Mouse (Mus musculus) ES-CJ7 (cell line): ENCODE data around the gene Rbks.
"Not testable (repeated sequence)": the region's sequence is repeated elsewhere in the genome, so short reads cannot be mapped to it uniquely, and the experiment has no call there.

Experiments used
- DNase-seq: peaks from one replicate; pipeline ENCODE4 v3.0.0; 2011; ENCODE audit warnings: low read depth, low spot score

Rbks gene

GRCm38 (mm10) chr5:31678000-31678399 is 19.4 kb downstream of the Rbks start:
- DNase-seq, result no peak

DNA sequence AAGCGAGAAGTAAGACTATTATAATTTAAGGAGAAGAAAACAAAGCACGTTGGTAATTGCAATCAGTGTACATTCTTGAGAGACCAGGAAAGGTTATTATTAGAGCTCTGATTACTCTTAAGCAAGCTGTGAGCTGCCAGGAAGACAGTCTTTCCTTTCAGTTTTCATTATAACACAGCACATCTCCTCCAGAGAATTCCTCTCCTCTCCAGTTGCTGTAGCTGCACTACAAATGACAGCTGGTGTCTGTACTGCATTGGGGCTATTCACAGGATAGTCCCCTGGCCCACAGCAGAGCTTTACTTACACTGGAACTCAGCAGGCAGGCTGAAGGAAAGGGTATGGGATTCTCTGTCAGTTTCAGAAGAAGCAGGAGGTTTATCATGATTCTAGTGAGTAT is 24.0 kb downstream of the Rbks start:
- no peak for DNase-seq

GRCm38 (mm10) chr5:31671137-31671536 is 26.3 kb downstream of the Rbks start:
- DNase-seq, result no peak

DNA sequence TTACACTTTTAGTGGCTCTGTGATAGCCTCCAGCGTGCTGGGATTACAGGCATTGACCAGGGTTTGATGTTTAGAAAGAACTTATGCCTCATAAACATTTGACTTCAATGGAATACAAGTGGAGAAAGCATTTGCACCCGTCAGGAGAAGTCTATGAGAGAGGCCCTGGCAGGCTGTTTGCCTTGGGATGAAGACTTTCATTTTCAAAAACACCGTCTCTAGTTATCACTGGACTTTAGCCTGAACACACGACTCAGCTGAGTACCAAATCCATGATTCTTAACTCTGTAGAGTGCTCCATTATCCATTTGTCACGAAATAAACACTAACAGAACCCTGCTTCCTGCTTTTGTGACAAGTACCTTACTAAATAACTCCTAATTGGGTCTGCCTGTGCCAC is 27.4 kb downstream of the Rbks start:
- DNase-seq, result no peak

GRCm38 (mm10) chr5:31668325-31668968 is 29.0 kb downstream of the Rbks start:
- DNase-seq, result no peak

GRCm38 (mm10) chr5:31666176-31666575 is 31.3 kb downstream of the Rbks start:
- no peak for DNase-seq

- no peak for DNase-seq
Observed at GRCm38 (mm10) chr5:31655688-31656190, 41.7 kb downstream of the Rbks start.

DNA sequence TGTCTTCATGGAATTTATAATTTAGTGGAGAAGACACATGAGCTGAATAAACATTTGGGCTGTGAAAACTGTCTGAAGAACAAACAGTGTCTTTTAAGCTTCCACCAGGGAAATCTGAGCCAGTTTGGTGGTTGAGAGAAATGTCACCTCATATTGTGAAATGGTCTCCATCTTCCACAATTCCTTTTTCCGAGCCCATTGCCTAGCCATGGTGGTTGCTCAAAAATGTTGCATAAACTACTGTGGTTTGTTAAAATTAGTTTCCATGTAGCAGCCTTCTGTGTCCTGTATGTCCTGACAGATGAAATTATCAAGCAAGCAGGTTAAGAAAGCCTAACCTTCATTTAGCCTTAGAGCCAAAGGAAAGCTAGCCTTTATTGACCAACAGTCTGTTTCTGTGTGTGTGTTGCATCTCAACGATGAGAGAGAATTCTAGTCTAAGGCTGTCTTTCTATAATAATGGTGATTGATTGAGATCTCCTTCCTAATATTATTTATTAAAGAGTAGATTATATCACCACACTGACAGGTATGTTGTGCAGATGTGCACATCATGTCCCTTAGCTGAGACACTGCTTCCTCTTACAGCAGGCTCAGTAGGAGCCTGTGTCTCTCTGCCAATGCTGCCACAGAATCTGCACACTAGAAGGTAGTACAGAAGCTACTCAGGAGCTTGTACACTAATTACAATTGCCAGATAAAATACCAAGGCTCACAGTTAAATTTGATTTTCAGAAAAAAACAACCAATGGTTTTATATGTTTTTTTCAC is 46.7 kb downstream of the Rbks start:
- no peak for DNase-seq

GRCm38 (mm10) chr5:31647327-31647726 is 50.1 kb downstream of the Rbks start:
- DNase-seq, result no peak

DNA sequence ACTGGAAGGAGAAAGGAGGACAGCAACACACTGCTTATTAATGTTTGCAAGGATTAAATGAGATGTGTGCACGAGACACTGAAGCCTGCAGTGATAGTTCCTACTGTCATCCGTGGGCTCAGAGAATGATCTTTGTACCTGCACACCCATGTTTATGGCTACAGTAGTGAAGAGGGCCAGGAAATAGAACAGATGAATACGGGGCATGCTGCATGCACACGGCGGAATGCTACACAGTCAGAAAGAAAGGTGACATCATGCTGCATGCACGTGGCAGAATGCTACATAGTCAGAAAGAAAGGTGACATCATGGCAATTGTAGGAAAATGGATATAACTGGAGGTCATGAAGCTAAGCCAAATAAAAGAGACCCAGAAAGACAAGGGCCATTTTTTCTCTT is 50.9 kb downstream of the Rbks start:
- no peak for DNase-seq

- no peak for DNase-seq
Observed at GRCm38 (mm10) chr5:31645798-31646197, 51.6 kb downstream of the Rbks start.

DNA sequence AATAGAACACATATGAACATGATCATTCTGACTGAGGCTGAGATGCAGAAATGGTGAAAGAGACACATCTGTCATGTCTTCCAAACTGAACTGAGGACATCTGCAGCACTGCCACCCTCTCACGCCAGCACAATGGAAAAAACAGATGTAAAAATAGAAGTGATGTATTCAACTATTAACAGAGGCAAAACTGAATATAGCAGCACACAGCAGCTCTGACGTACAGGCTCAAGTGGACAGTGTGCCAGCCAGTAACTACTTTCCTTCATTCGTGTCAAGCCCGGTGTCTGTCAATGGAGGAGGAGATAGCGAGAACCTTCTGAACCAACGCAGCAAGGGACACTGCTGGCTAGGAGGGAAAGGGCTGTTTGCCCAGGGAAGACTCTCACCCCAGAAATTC is 52.6 kb downstream of the Rbks start:
- DNase-seq, result no peak

DNA sequence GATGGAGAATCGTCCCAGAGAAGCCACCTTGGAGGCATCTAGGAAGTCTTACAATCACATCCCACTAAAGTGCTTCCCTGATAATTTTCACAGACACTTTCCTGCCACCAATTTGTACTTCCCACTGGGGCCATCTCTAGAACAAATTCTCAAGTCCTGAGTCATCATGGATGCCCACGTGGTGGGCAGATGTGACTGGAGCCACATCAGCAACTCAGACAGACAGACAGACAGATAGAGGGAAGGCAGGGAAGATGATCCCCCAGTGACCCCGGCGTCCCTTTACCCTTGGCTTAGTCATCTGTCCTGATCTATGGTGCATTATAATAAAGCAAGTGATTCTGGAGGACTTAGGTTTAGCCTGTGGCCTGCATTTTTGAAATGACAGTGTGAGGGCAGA is 53.2 kb downstream of the Rbks start:
- no peak for DNase-seq

- DNase-seq, result no peak
Observed at GRCm38 (mm10) chr5:31642300-31642699, 55.1 kb downstream of the Rbks start.

DNA sequence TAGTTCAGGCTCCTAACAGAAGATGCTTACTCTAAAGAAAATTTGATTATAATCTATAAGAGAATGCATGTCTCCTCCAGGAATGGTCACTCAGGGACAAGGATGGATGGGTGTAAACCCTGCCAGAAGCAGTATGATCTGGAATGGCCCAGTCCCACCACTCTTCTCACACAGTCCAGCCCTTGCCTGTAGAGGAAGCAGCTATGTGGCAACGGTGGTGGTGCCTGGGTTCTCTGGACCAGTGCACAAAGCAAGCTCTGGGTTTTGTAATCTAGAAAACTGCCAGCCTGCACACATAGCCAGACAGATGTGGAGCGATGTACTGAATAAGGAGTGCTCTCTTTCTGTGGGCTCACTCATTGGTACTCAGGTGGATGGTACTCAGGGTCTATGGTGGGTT is 56.9 kb downstream of the Rbks start:
- DNase-seq, result no peak

DNA sequence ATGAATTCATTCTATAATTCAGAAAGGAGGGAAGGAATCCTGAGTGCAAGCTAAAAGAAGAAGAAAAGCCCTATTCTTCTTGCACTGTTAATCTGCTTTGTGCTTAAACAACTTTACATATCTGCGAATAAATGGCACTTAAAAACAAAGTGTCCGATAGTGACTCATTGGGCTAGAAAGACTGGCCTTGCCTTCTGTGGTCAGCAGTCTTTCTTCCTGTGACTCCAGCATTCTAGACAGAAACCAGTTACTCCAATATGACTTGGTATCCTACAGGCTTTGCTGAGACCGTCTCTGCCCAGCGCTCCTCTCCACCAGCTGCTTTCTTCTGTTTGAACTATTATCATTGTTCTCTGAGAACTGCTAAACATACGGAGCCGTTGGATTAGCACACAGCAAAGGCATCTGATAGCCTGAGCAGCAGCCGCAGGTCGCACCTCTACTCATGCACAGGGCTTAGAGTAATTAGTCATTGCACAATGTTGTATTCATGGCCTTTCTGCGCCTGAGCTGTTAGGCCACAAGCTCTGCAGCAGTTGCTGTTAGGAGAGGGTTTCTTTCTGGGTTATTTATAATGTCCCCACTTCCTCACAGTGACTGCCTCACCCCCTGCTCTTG is 60.7 kb downstream of the Rbks start:
- DNase-seq, result no peak

DNA sequence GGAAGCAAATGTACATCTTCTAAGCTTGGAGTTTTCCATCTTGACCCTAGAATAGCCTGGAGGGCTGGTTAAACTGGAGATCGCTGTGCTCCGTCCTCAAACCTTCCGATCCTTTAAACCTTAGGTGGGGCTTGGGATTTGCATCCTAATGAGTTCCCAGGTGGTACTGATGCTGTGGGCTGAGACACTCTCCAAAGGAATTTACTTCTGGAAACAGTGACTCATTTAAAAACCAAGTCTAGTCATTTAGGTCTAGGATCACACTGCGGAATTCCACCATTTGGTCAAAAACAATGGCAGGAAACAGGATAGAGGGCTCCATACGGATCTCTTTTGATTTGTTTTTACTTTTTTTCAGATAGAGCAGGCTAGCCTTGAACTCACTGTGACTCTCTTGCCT is 62.7 kb downstream of the Rbks start:
- DNase-seq, result peak; percentile 80

DNA sequence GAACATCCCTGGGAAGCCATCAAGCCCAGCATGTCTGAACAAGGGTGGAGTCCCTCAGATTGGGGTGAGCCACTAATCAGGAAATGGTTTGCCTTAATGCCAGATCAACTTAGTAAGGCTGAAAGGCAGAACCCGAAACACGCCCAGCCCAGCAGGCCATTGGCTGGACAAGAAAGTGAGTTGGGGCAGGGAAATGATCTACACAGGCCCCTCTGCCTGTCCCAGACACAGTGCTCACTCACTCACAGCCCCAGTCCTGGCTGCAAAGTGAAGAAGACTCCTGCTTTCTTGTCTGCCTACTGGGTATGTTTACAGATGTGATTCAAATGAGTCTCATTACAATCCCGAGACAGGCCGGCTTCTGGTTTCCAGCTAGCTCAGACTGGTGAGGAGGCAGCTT is 63.3 kb downstream of the Rbks start:
- peak; percentile 55 for DNase-seq

GRCm38 (mm10) chr5:31631169-31631568 is 66.3 kb downstream of the Rbks start:
- not testable (repeated sequence) for DNase-seq

DNA sequence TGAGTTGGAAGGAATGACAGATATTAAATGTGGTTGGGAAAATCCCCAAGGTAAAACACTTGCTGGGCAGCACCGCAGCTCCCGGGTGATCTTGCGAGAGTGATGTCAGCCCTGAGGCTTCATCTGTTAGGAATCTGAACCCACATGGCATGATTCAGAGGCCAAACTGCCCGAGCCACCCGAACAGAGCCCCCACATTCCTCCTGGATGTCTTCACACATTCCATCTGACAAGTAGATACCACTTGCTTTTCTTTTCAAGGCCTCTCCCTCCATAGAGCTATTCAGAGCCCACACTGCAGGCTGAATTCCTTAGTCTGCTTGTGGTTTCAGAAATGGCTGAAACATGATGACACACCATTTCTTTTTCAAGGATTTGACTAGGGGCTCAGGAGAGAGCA is 67.4 kb downstream of the Rbks start:
- no peak for DNase-seq

DNA sequence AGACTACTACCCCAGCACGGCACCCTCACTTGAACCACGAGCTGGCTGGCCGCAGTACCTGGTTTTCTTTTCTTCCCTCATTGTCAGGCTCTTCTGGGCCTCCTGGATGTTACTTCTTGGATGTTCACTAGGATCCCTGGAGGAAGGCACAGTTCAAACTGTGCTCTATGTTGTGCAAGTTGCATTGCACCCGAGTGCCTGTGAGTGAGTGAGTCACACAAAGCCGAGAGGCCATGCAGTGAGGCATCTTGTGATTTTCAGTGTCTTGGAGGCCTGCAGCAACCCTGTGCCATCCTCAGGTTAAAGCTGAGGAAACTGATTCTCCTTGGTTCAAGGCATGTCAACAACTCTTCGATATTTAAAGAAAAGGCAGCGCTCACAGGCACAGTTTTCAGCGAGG is 68.9 kb downstream of the Rbks start:
- DNase-seq, result no peak

DNA sequence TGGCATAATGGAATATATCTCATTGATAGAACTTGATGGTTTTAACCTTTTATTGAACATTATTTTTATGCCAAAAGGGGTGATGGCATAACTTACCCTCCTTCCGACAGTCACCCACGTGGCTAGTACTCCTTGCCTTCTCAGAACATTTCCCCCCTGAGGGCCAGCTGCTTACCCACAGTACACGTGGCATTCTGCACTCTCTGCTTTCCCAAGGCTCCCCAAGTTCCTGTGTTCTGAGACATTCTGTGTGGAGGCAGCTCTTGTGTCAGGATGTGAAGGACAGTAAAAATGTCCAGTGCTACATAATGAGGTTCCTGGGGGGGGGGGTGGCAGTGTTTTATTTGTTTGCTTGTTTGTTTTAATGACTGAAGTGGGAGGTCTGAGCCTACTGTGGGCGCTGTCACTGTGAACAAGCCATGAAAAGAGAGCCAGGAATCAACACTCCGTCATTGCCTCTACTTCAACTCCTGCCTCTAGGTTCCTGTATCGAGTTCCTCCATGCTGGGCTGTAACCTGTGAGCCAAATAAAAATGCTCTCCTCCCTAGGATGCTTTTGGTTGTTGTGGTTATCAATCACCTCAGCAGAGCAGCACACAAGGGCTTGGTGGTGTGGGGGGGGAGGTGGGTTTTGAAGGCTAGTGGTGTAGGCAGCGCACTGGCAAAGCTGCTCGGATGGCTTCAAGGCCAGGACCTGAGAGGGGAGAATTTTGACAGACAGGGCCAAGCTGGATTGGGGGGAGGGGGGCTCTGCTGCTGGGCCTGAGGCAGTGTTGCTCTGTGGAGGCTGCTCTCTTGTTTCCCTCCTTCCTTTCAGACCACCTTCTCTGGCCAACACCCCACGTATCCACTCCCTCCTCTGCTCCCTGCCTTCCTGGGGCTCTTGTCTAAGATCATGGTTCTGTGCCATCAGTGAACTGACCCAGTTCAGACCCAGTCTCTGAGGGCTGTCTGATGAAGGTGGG is 69.6 kb downstream of the Rbks start:
- no peak for DNase-seq
